Mouse (Mus musculus) heart, embryonic 15.5 days (tissue): ENCODE results near the gene Gstcd. TPM values are rescaled to one million over a fixed set of nuclear protein-coding genes. Genes with fewer than 3 reads are reported as not detected.

Source experiments
- ATAC-seq: fragments of 200-750 bp; cut with Nextera tagmentation; replicated peaks from 2 replicates; pipeline ENCODE4 v1.8.0; 2017; ENCODE audit warnings: low read depth, moderate TSS enrichment; ENCODE audit not compliant: insufficient number of reproducible peaks, insufficient read depth, low FRiP score
- H3K27ac ChIP-seq: fragments of 300-500 bp; sonication (generic); 2 replicates; pipeline ENCODE4 v1.5.1; 2015; ENCODE audit warnings: mild to moderate bottlenecking, inconsistent platforms
- H3K27me3 ChIP-seq: fragments of 300-500 bp; sonication (generic); 2 replicates; pipeline ENCODE4 v1.6.1; 2015; ENCODE audit warnings: inconsistent platforms
- H3K36me3 ChIP-seq: fragments of 300-500 bp; sonication (generic); 2 replicates; pipeline ENCODE4 v1.6.1; 2015; ENCODE audit warnings: mild to moderate bottlenecking, inconsistent platforms
- H3K4me1 ChIP-seq: fragments of 300-500 bp; sonication (generic); replicated peaks from 2 replicates; pipeline ENCODE4 v1.6.1; 2015; ENCODE audit warnings: inconsistent platforms
- H3K4me2 ChIP-seq: fragments of 300-500 bp; sonication (generic); 2 replicates; pipeline ENCODE4 v1.6.1; 2015; ENCODE audit warnings: inconsistent platforms, mild to moderate bottlenecking, moderate library complexity
- H3K4me3 ChIP-seq: fragments of 300-500 bp; sonication (generic); 2 replicates; pipeline ENCODE4 v1.5.1; 2015; ENCODE audit warnings: mild to moderate bottlenecking, inconsistent platforms
- H3K9ac ChIP-seq: fragments of 300-500 bp; sonication (generic); 2 replicates; pipeline ENCODE4 v1.6.1; 2015; ENCODE audit warnings: mild to moderate bottlenecking, inconsistent platforms
- H3K9me3 ChIP-seq: fragments of 300-500 bp; sonication (generic); replicated peaks from 2 replicates; pipeline ENCODE4 v1.6.1; 2016; ENCODE audit warnings: inconsistent platforms
- WGBS: fragments of 180-500 bp; shearing (Covaris S2); methylation state at CpG from one replicate; pipeline ENCODE4 v1.1.7; 2015; ENCODE audit warnings: mixed read lengths; 5-methylcytosine and 5-hydroxymethylcytosine counted together
- polyA plus RNA-seq: library from polyadenylated mRNA; unstranded; fragments of >200 nt; fragmentation: Nextera tagmentation; extraction: Ambion mirVana; gene quantifications from 2 replicates; pipeline ENCODE4 v1.2.1, GENCODE M21; 2015

Gstcd gene
- polyA plus RNA-seq, 1 experiment from 2014 or later, result 3.0 TPM

DNA sequence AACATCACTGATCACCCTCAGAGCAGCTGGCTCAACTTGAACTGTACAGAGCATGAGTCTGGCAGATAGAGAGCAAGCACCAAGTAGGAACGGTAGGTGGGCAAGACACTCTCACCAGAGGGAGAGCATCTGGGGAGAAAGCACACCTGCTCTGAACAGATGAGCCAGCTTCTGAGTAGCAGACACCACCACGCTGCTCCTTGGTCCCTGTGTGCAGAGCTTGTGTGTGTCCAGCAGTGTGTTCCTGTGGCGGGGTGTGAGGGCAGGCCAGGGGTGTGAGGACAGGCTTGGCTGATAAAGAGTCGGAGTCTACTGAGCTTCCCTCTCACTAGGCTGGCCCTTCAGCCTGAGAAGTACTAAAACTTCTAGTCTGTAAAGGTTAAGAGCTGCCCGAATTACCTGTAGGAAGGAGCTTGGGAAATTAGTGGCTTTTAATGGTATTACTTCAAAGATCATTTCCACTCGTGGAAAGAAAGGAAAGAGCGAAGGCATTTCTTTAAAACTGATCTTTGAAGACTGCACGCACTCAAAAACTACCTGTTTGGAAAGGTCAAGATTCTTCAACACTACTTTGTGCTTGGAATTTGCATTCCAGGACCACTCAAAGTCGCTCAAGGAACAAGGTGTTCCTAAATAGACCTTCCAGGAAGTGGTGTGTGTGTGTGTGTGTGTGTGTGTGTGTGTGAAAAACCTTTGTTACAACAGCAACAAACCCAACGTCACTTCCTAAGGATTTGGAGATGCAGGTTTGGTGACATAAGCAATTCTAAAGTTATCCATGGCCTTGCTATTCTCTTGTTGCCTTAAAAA is 151.4 kb downstream of the Gstcd start:
- Histone ChIP-seq H3K4me3 (no peak overlapping the region), H3K4me2 (no peak overlapping the region), H3K9ac (no peak overlapping the region), H3K4me1 (peaks cover 3% of the 10 kb centered on the region; the same call in 1 of the 2 replicates), H3K36me3 (no peaks in the 10 kb centered on the region), H3K27ac (no peak overlapping the region), H3K27me3 (no peaks in the 10 kb centered on the region), H3K9me3 (no peaks in the 10 kb centered on the region)
- ATAC-seq, result no peak
- 70% methylated on average over 10 of the region's 10 CpGs for WGBS

DNA sequence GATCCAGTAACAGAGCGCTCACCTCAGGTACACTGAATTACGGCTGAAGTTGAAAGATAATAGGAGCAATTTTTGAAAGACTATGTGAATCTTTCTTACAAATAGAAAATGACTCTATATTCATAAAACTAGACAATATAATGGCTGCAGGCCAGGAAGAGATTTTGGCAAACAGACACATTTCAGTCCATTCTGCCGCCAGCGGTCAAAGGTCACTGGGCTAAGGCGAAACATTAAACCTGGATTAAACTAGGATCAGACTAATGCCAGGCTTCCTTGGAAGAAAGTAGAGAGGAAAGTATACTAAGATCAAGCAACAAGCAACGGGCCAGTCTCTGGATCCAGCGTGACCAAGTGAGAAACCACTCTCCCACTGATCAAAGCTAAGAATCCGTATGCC is 152.8 kb downstream of the Gstcd start:
- no peaks in the 10 kb centered on the region for H3K27me3 ChIP-seq
- H3K4me3 ChIP-seq, result no peak overlapping the region
- WGBS, result 77% methylated on average over 8 of the region's 8 CpGs
- H3K4me2 ChIP-seq, result no peak overlapping the region
- H3K4me1 ChIP-seq, result 0 out of 2 replicates have a peak, but pooled peaks cover 4% of the 10 kb centered on the region
- H3K9ac ChIP-seq, result no peak overlapping the region
- H3K27ac ChIP-seq, result no peak overlapping the region
- H3K36me3 ChIP-seq, result no peaks in the 10 kb centered on the region
- no peaks in the 10 kb centered on the region for H3K9me3 ChIP-seq
- ATAC-seq, result no peak

DNA sequence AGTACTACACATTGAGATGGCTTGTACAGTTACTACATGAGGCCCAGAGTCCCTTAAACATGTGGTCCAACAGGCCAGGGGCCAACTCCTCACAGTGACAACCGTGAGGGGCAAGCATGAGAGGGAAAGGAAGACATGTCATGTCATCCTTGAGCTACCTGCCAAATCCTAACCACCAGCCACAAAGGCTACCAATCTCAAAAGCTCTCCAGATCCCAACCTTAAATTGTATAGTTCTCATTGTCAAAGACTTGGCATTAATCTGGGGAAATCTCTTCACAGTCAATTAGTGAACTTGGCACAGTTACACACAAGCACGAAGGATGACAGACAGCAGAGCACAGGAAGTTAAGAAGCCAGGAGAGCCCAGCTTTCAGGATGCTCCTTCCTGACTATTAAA is 157.2 kb downstream of the Gstcd start:
- ATAC-seq, result no peak
- Histone ChIP-seq H3K4me2 (no peak overlapping the region), H3K4me3 (no peak overlapping the region), H3K27ac (no peak overlapping the region), H3K4me1 (0 out of 2 replicates have a peak, but pooled peaks cover 4% of the 10 kb centered on the region), H3K27me3 (no peaks in the 10 kb centered on the region), H3K9ac (no peak overlapping the region), H3K9me3 (no peaks in the 10 kb centered on the region), H3K36me3 (no peaks in the 10 kb centered on the region)
- 53% methylated on average over 2 of the region's 2 CpGs for WGBS

Other genes starting within 250 kb of the Gstcd start
- gene Npnt, start 141.7 kb downstream of the Gstcd start, polyA plus RNA-seq, result 11.4 and 21.9 TPM in 2 replicates
- 9.9 and 10.9 TPM in 2 replicates for gene Ints12, start 193 bp downstream of the Gstcd start, polyA plus RNA-seq
- gene Arhgef38, start 142.9 kb upstream of the Gstcd start, polyA plus RNA-seq, result 0.01 and 0.28 TPM in 2 replicates
- gene Ppa2, start 218.1 kb upstream of the Gstcd start, polyA plus RNA-seq, result 107 and 125 TPM in 2 replicates